Mouse (Mus musculus) ES-E14 (cell line): ENCODE data around the gene Gm17018.

Experiments
- HCFC1 ChIP-seq: IDR thresholded peaks from 2 replicates; pipeline ENCODE4 v1.6.1; 2012; ENCODE audit warnings: low read length, inconsistent platforms, borderline replicate concordance; ENCODE audit not compliant: insufficient read depth
- MAFK ChIP-seq: IDR thresholded peaks from 2 replicates; pipeline ENCODE4 v1.6.1; 2014; ENCODE audit warnings: mild to moderate bottlenecking, low read depth, low read length, inconsistent platforms; ENCODE audit not compliant: insufficient read depth
- ZC3H11A ChIP-seq: IDR thresholded peaks from 2 replicates; pipeline ENCODE4 v1.6.1; 2012; ENCODE audit warnings: low read depth, mild to moderate bottlenecking, inconsistent platforms, low read length, borderline replicate concordance

DNA sequence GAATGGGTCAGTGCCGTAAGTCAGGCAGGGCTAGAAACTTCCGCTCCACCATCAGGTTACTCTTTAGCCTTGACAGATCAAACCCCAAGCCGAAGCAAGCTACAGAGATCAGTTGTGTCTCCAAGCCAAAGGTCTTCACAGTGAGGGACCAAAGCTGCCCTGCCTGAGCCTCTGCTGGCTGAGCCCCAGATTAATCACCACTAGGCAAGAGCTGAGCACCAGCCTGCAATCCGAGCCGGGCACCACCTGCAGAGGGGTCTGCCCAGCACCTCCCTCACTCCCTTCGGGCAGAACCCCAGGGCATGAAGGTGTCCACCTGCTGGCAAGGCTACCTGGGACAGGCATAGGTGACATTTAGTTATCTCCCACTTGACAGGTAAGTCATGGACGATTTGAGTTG, 60.6 kb downstream of the Gm17018 start:
- TF ChIP-seq MAFK = no peak
- TF ChIP-seq HCFC1 = no peak
- no peak for TF ChIP-seq ZC3H11A
